Mouse (Mus musculus): ENCODE data around the gene Nos1.

DNA sequence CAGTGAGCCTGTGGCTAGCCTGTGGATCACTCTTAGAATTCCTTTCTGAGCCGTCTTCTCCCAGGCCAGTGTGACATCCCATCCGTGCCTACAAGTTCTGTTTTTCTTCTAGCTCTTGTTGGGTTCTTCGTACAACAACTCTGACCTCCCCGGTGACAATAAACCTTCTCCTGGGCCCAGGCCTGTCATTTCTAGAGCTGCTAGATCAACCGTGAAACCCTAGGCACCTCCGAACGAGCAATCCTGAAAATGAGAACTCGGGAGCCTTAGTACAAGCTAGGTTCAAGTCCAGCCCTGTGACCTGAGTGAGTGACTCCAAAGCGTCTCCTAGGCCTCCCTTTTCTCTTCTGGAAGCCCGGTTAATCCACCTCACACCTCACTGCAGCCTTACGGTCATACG, 69.6 kb downstream of the Nos1 start:
- TF ChIP-seq TAL1 (IDR thresholded peaks at IDR 0.05; ENCODE audit: low read length) (no peak), GATA1 (IDR thresholded peaks at IDR 0.05; ENCODE audit: low read length) (no peak)

All from erythroblast, embryonic 14.5 days (primary cell).